Mouse (Mus musculus): Measurements from ENCODE around the gene Olfr282.

The Olfr282 gene

GRCm38 (mm10) chr15:98479568-98480102 is 48.6 kb downstream of the Olfr282 start:
- Histone ChIP-seq H3K27me3 (ENCODE audit: insufficient read depth, low read length) (peaks cover 11% of the 10 kb centered on the region), H3K36me3 (ENCODE audit: insufficient read depth, low read length) (no peaks in the 10 kb centered on the region), H3K4me3 (replicated peaks; ENCODE audit: low read length) (no peak overlapping the region), H3K4me1 (replicated peaks; ENCODE audit: low read depth, low read length) (peaks cover 13% of the 10 kb centered on the region), H3K9me3 (ENCODE audit: low read length) (no peaks in the 10 kb centered on the region)
- no peak for TF ChIP-seq POU5F1 (IDR thresholded peaks at IDR 0.05; ENCODE audit: borderline replicate concordance, low read length)
- TF ChIP-seq CTCF (conservative IDR thresholded peaks at IDR 0.05; ENCODE audit: low read length), result no peak
- no peak for TF ChIP-seq NANOG (IDR thresholded peaks at IDR 0.05; ENCODE audit: borderline replicate concordance, low read length)

DNA sequence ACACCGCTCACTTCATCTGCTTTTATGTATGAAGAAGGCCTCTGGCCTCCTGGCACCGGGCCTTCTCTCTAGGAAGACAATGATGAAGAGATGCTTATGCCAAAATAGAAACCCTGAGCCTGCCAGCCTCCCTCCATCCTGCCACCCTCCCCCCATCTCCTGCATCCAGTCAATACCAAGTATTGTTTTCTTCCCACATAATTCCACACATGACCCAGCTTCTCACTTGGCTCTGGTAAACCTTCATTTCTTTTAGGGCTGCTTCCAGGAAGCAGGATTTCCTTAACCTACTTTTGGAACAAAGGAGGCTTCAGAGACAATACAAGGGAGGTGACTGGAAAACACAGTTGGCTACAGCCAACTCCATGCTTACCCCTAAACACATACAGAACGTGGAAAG is 51.7 kb downstream of the Olfr282 start, which contains the start of gene Lalba:
TSS of gene Lalba (minus strand) at position 21 of the 400 bp plus-strand sequence.
- TF ChIP-seq CTCF (conservative IDR thresholded peaks at IDR 0.05; ENCODE audit: low read length) (no peak), NANOG (IDR thresholded peaks at IDR 0.05; ENCODE audit: borderline replicate concordance, low read length) (no peak), POU5F1 (IDR thresholded peaks at IDR 0.05; ENCODE audit: borderline replicate concordance, low read length) (no peak)

DNA sequence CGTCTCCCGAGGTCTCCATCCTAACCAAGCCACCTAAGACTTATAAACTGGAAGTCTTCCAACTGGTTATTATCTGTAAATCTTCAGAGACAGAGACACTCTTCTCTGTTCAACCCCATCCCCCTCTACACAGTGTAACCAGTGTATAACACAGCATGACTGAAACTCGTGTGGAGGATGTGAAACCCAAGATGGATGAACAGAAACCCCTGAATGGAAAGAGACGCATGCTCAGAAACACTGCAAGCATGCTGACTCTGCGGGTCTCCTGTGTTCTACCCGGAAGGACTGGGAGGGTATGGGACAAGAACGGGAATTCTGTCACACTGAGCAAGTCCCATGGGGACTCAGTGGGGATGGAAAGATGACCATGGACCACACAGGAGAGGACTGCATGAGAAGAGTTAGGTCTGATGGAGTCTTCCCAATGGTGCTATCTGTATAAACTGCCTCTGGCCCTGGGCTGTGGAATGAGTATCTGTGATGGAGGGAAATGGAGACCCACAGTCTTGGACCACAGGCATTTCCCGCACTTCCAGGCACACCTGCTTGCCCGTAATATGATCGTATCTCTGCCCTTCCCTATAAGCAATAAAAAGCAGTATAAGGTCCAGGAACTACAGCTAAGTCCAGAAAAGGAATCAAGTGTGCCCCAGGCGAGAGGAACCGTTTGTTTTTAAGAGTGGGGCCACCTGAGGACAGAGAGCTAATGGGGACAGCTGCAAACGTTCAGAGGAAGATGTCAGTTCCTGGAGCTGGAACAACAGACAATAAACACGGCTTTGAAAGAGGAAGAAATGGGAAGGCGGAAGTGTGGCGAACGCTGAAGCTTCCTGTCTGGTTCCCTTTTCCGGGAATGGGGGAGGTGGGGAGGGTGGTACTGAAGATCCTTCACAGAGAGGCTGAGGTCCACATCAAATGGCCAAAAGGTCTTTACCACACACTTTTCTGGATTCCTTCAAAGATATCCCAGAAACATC is 53.2 kb downstream of the Olfr282 start:
- no peak overlapping the region for H3K4me3 ChIP-seq (replicated peaks; ENCODE audit: low read length)
- TF ChIP-seq CTCF (conservative IDR thresholded peaks at IDR 0.05; ENCODE audit: low read length) (no peak), POU5F1 (IDR thresholded peaks at IDR 0.05; ENCODE audit: borderline replicate concordance, low read length) (no peak), NANOG (IDR thresholded peaks at IDR 0.05; ENCODE audit: borderline replicate concordance, low read length) (no peak)
- H3K9me3 ChIP-seq (ENCODE audit: low read length), result peaks cover 21% of the 10 kb centered on the region
- H3K36me3 ChIP-seq (ENCODE audit: insufficient read depth, low read length), result no peaks in the 10 kb centered on the region
- H3K4me1 ChIP-seq (replicated peaks; ENCODE audit: low read depth, low read length), result peaks cover 9% of the 10 kb centered on the region; the same call in 1 of the 2 replicates
- H3K27me3 ChIP-seq (ENCODE audit: insufficient read depth, low read length), result no peaks in the 10 kb centered on the region

More for the DNA sequence above, 51.7 kb downstream of the Olfr282 start, which contains the start of gene Lalba:
- Histone ChIP-seq H3K4me3 (replicated peaks; ENCODE audit: low read length) (no peak within 1 kb of the TSS), H3K9me3 (ENCODE audit: low read length) (peaks cover 11% of the 10 kb centered on the region), H3K27me3 (ENCODE audit: insufficient read depth, low read length) (peaks cover 2% of the 10 kb centered on the region), H3K36me3 (ENCODE audit: insufficient read depth, low read length) (no peaks in the 10 kb centered on the region), H3K4me1 (replicated peaks; ENCODE audit: low read depth, low read length) (peaks cover 9% of the 10 kb centered on the region; the same call in 1 of the 2 replicates)

DNA sequence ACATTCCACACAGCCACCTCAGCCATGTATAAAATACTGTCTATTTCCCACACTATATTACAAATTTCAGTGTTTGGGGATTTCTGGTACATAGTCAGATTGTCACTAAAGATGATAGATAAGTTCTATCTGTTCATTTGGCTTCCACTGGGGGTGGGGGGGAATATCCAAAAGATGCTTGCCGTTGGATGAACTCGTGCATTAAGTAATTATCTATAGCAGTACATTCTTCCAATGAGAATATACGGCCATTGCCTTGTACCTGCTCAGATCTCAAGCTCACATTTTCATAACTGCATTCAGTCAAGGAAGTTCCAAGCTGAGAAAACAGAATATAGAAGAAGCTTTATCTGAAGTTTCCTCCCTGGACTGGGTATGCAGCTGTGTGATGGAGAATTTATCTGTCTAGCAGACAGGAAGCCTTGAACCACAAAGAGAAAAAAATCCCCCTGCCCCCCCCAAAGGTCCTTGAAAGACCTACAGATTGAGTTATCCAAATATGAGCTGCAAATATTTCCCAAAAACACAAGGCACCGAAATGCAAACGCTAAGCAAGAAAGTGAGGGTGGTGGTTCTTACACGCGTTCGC is 55.5 kb downstream of the Olfr282 start:
- peaks cover 21% of the 10 kb centered on the region for H3K9me3 ChIP-seq (ENCODE audit: low read length)
- H3K4me1 ChIP-seq (replicated peaks; ENCODE audit: low read depth, low read length), result no peaks in the 10 kb centered on the region
- no peaks in the 10 kb centered on the region for H3K27me3 ChIP-seq (ENCODE audit: insufficient read depth, low read length)
- TF ChIP-seq NANOG (IDR thresholded peaks at IDR 0.05; ENCODE audit: borderline replicate concordance, low read length) (no peak), CTCF (conservative IDR thresholded peaks at IDR 0.05; ENCODE audit: low read length) (no peak), POU5F1 (IDR thresholded peaks at IDR 0.05; ENCODE audit: borderline replicate concordance, low read length) (no peak)
- no peak overlapping the region for H3K4me3 ChIP-seq (replicated peaks; ENCODE audit: low read length)
- no peaks in the 10 kb centered on the region for H3K36me3 ChIP-seq (ENCODE audit: insufficient read depth, low read length)

All from E14TG2a.4 (cell line).